Mouse (Mus musculus) adrenal gland, adult 8-10 months (tissue): Measurements from ENCODE around the gene Wdpcp. TPM values are rescaled to one million over a fixed set of nuclear protein-coding genes. Genes with fewer than 3 reads are reported as not detected.
A peak's percentile ranks its signal among the peaks of the same experiment; 100 is the strongest.

Source experiments
- DNase-seq: peaks from one replicate; pipeline ENCODE4 v3.0.0; 2022
- total RNA-seq, 4 experiments: library from RNA; stranded (reverse); gene quantifications; 2 replicates each; pipeline ENCODE4 v1.2.4; 2022

The Wdpcp gene
- total RNA-seq, 4 experiments from 2014 or later: 13.1 to 19.6 (median 17.7) TPM

- peak; percentile 58 for DNase-seq
Observed at GRCm38 (mm10) chr11:21569456-21570108, 2.5 kb upstream of the Wdpcp start.

GRCm38 (mm10) chr11:21570109-21570474, 1.9 kb upstream of the Wdpcp start:
- DNase-seq: no peak

GRCm38 (mm10) chr11:21570973-21571372, 1.1 kb upstream of the Wdpcp start:
- no peak for DNase-seq

- no peak for DNase-seq
Observed at GRCm38 (mm10) chr11:21581472-21581871, 9.4 kb downstream of the Wdpcp start.

GRCm38 (mm10) chr11:21583286-21583685, 11.3 kb downstream of the Wdpcp start:
- no peak for DNase-seq

GRCm38 (mm10) chr11:21602497-21602896, 30.5 kb downstream of the Wdpcp start:
- DNase-seq: no peak

GRCm38 (mm10) chr11:21615915-21616314, 43.9 kb downstream of the Wdpcp start:
- DNase-seq: no peak

- DNase-seq: no peak
Observed at GRCm38 (mm10) chr11:21634171-21634907, 62.3 kb downstream of the Wdpcp start.

GRCm38 (mm10) chr11:21638341-21638740, 66.3 kb downstream of the Wdpcp start:
- DNase-seq: no peak

- no peak for DNase-seq
Observed at GRCm38 (mm10) chr11:21639534-21639933, 67.5 kb downstream of the Wdpcp start.

GRCm38 (mm10) chr11:21644231-21644630, 72.2 kb downstream of the Wdpcp start:
- DNase-seq: no peak

- DNase-seq: no peak
Observed at GRCm38 (mm10) chr11:21646136-21646535, 74.1 kb downstream of the Wdpcp start.

- DNase-seq: no peak
Observed at GRCm38 (mm10) chr11:21658985-21659384, 87.0 kb downstream of the Wdpcp start.

GRCm38 (mm10) chr11:21677034-21677433, 105.0 kb downstream of the Wdpcp start:
- no peak for DNase-seq

- DNase-seq: no peak
Observed at GRCm38 (mm10) chr11:21688441-21688840, 116.4 kb downstream of the Wdpcp start.

GRCm38 (mm10) chr11:21690730-21691129, 118.7 kb downstream of the Wdpcp start:
- DNase-seq: no peak

GRCm38 (mm10) chr11:21694087-21694486, 122.1 kb downstream of the Wdpcp start:
- DNase-seq: no peak

GRCm38 (mm10) chr11:21697642-21698041, 125.6 kb downstream of the Wdpcp start:
- DNase-seq: no peak

- no peak for DNase-seq
Observed at GRCm38 (mm10) chr11:21713508-21713907, 141.5 kb downstream of the Wdpcp start.

- no peak for DNase-seq
Observed at GRCm38 (mm10) chr11:21714065-21714464, 142.0 kb downstream of the Wdpcp start.

GRCm38 (mm10) chr11:21726329-21726728, 154.3 kb downstream of the Wdpcp start:
- no peak for DNase-seq

- no peak for DNase-seq
Observed at GRCm38 (mm10) chr11:21729056-21729455, 157.0 kb downstream of the Wdpcp start.

GRCm38 (mm10) chr11:21729961-21730360, 157.9 kb downstream of the Wdpcp start:
- DNase-seq: peak; percentile 5

GRCm38 (mm10) chr11:21735272-21735671, 163.2 kb downstream of the Wdpcp start:
- no peak for DNase-seq
